Mouse (Mus musculus) lung, adult 10 weeks (tissue): ENCODE measurements around the gene Dmwd. TPM values are rescaled to one million over a fixed set of nuclear protein-coding genes. Genes with fewer than 3 reads are reported as not detected.

Experiments
- polyA plus RNA-seq: library from polyadenylated mRNA; stranded (reverse); fragments of 350-450 nt; fragmentation: Illumina TruSeq; extraction: RNeasy Lipid Tissue Mini Kit (QIAGEN cat#74804); gene quantifications from one replicate; pipeline ENCODE4 v1.2.3, GENCODE M21; 2014; ENCODE audit warnings: low read depth, low replicate concordance; ENCODE audit not compliant: insufficient read depth

Gene Dmwd
- polyA plus RNA-seq, result 27.0 TPM

GRCm38 (mm10) chr7:19075723-19076585 is at the start of gene Dmwd:
Gene Dmwd (plus strand): TSS chr7:19076227.

DNA sequence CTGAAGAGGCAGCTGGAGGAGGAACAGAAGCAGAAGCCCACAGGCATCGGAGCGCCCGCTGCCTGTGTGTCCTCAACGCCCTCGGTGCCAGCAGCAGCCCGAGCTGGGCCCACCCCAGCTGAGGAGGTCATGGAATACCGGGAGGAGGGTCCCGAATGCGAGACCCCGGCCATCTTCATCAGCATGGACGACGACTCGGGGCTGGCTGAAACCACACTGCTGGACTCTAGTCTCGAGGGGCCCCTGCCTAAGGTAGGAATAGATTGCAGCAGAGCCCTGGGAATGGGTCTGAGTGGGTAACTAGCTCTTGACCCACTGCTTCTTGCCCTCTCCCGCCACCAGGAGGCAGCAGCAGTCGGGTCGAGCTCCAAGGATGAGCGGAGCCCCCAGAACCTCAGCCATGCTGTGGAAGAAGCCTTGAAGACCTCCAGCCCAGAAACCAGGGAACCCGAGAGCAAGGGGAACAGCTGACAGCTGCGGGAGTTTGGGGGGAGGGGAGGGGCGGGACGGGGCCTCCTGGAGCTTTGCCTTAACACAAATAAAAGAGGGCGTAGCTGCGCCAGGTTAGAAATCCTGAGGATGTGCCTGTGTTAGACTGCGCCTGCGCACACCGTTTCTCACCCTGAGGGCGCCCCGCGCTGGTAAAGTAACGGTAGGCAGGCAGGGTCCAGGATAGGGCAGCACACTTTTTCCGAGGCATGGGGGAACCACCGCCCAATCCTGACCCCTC is 21.8 kb upstream of the Dmwd start, which contains the start of gene Rsph6a:
Gene Rsph6a, plus strand, starts transcription at position 644 of the 730 bp plus-strand sequence.

GRCm38 (mm10) chr7:19083701-19084100 is 7.7 kb downstream of the Dmwd start, which contains the start of gene Dmpk:
Gene Dmpk (plus strand): TSS chr7:19083849.

GRCm38 (mm10) chr7:19094471-19094825 is 18.4 kb downstream of the Dmwd start, which contains the start of gene Six5:
Gene Six5 (plus strand): TSS chr7:19094594.

DNA sequence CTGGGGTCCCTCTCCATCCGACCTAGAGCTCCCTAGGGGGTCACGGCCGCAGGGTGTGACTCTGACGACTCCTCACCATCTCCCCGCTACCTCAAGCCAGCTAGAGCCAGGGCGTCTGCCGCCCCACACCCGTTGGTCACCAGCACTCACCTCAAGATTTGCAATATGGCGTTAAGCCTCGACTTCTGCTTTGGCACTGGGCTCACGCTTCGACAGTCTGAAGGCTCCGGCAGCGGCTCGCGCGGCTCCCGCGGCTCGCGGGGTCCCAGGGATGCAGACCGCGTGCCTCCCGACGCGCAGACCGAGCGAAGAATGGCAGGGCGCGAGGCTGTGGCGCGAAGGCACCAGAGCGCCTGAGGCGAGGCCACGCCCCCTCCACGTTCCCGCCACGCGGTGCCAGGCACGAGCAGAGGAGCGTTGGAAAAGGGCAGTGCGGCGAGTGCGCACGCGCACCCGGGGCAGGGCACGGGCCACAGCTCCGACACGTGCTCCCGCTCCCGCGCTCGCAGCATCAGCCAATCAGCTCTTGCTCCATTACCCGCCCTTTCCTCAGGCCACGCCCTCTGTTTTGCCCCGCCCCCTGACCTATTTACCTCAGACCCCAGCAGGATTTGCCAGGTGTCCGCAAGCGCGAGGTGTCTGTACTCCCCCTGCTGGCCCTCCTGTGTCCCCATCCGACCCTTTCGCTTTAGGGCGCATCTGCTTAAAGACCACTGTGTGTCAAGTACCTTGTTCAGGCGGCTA is 42.2 kb downstream of the Dmwd start, which contains the start of gene Gm4969:
Gene Gm4969, minus strand, starts transcription at position 341 of the 744 bp plus-strand sequence.

DNA sequence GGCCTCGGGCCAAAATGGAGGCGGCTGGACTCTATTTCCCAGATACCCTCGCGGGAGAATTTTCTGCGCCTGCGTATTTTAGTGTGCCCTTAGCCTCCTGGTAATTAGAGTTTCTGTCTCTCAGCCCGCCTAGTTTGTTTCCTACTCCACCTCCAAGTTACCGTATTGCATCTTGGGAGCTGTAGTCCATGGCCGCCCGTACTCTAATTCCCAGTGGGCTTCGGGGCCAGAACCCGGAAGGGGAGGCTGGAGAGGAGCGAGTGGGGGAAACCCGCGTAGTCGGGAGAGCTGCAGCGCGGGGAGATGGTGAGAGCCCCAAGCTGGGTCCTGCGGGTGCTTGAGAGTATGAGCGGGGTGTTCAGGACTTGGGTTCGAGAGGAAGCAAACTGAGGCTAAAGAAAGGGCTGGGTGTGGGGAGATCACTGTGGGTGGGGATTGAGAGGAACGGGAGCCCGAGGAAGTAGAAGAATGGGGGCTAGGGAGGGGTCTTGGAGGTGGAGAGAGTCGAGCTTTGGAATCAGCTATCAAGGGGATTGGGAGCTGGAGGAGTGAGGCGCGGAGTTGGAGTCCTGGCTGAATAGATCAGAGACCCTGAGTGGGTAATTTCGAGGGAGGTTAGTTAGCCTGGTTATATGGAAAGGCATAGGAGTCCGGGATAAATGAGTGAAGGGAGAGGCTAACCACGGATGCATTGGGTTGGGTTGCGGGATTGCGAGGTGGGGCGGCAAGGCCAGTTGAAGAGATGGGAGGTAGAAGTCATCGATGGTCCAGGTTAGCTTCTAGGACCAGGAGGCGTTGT is 43.8 kb downstream of the Dmwd start, which contains the start of gene Fbxo46:
Gene Fbxo46, plus strand, starts transcription at position 229 of the 799 bp plus-strand sequence.

Other genes starting within 250 kb of the Dmwd start
- gene Mill2, start 236.3 kb upstream of the Dmwd start, polyA plus RNA-seq, result 19.7 TPM
- 36.8 TPM for gene Pglyrp1, start 204.9 kb upstream of the Dmwd start, polyA plus RNA-seq
- 11.3 TPM for gene Ccdc61, start 165.8 kb upstream of the Dmwd start, polyA plus RNA-seq
- gene Nova2, start 150.3 kb upstream of the Dmwd start, polyA plus RNA-seq, result 2.6 TPM
- gene Nanos2, start 88.8 kb upstream of the Dmwd start, polyA plus RNA-seq, result not detected
- gene Mypop, start 85.0 kb upstream of the Dmwd start, polyA plus RNA-seq, result 2.8 TPM
- gene Irf2bp1, start 72.2 kb upstream of the Dmwd start, polyA plus RNA-seq, result 19.2 TPM
- gene Foxa3, start 52.7 kb upstream of the Dmwd start, polyA plus RNA-seq, result 0.19 TPM
- 35.7 TPM for gene Sympk, start 51.9 kb upstream of the Dmwd start, polyA plus RNA-seq
- gene Rsph6a, start 21.5 kb upstream of the Dmwd start, polyA plus RNA-seq, result not detected
- gene Dmpk, start 7.6 kb downstream of the Dmwd start, polyA plus RNA-seq, result 30.8 TPM
- 6.2 TPM for gene Six5, start 18.4 kb downstream of the Dmwd start, polyA plus RNA-seq
- gene Gm4969, start 42.1 kb downstream of the Dmwd start, polyA plus RNA-seq, result not detected
- 5.1 TPM for gene Fbxo46, start 43.6 kb downstream of the Dmwd start, polyA plus RNA-seq
- 6.5 TPM for gene Qpctl, start 73.1 kb downstream of the Dmwd start, polyA plus RNA-seq
- gene Snrpd2, start 73.5 kb downstream of the Dmwd start, polyA plus RNA-seq, result 65.6 TPM
- 0.12 TPM for gene Gipr, start 89.9 kb downstream of the Dmwd start, polyA plus RNA-seq
- 40.3 TPM for gene Eml2, start 100.2 kb downstream of the Dmwd start, polyA plus RNA-seq
- gene Gpr4, start 136.3 kb downstream of the Dmwd start, polyA plus RNA-seq, result 4.3 TPM
- 14.0 TPM for gene Opa3, start 152.1 kb downstream of the Dmwd start, polyA plus RNA-seq
- 88.6 TPM for gene Vasp, start 195.6 kb downstream of the Dmwd start, polyA plus RNA-seq
- gene Ppm1n, start 203.8 kb downstream of the Dmwd start, polyA plus RNA-seq, result not detected
- 22.9 TPM for gene Rtn2, start 206.4 kb downstream of the Dmwd start, polyA plus RNA-seq
- 1.3 TPM for gene Fosb, start 233.8 kb downstream of the Dmwd start, polyA plus RNA-seq